In genomic region chr1:34858671-34859070, GRCm38 (mm10) we compare ENCODE assay signal across 12 mouse cellular contexts. TPM values are rescaled to one million over a fixed set of nuclear protein-coding genes. Genes with fewer than 3 reads are reported as not detected.
DNase-seq lines count a peak whose midpoint lies in the region; ATAC-seq and TF ChIP-seq lines count a peak whose summit lies in the region.
"Had no signal": no experiment of that assay in that cellular context is flagged by ENCODE, and none has a peak within 500 bp of the region (broad histone marks: within the 10 kb centered on the region; RNA-seq: fewer than 3 reads in every experiment).

No protein-coding gene starts in this region.

- no peak overlapping the region for H3K27ac ChIP-seq in CH12.LX (ENCODE audit: insufficient read depth, low read depth)
- H3K27ac ChIP-seq: heart, adult 2 months; liver, embryonic 14.5 days had no signal

- no peak for TF ChIP-seq CTCF in CH12.LX (conservative IDR thresholded peaks at IDR 0.05 in 1 of 2, IDR thresholded peaks at IDR 0.05 in 1 of 2; ENCODE audit: low read depth in 2 of 2, low read length in 2 of 2)

- no peak overlapping the region for H3K4me3 ChIP-seq in CH12.LX (replicated peaks in 1 of 3; ENCODE audit: low read depth in 2 of 3, low read length in 2 of 3, poor library complexity in 1 of 3)
- H3K4me3 ChIP-seq: heart, adult 2 months had no signal

- no peak for TF ChIP-seq POLR2A in CH12.LX (IDR thresholded peaks at IDR 0.05; ENCODE audit: low read depth, low read length)

- H3K79me2 ChIP-seq in CH12.LX (replicated peaks; ENCODE audit: control insufficient read depth, extremely low read depth, insufficient read depth, poor library complexity, severe bottlenecking): peaks cover 3% of the 10 kb centered on the region; the same call in 1 of the 2 replicates

- no peak overlapping the region for H3K4me2 ChIP-seq in CH12.LX (ENCODE audit: insufficient read depth, low read depth, poor library complexity, severe bottlenecking)

- DNase-seq in heart, adult 11 months: peak; percentile 97
- DNase-seq in heart, postnatal 14 days: no peak
- DNase-seq in CH12.LX (ENCODE audit: extremely low read depth): no peak
- DNase-seq in kidney, adult 9 months: peak; percentile 88
- DNase-seq in layer of hippocampus, adult 9-10 months (ENCODE audit: low spot score): no peak
- DNase-seq in embryo, embryonic 11 days: no peak
- no peak for DNase-seq in layer of hippocampus, adult 18-20 months (ENCODE audit: low spot score in 2 of 2)
- DNase-seq: thymus, postnatal 4 days had no signal

- TF ChIP-seq RAD21 in CH12.LX (IDR thresholded peaks at IDR 0.05; ENCODE audit: low read depth, low read length): no peak

- H3K9ac ChIP-seq in CH12.LX (ENCODE audit: insufficient read depth, low read depth): no peak overlapping the region
- H3K9ac ChIP-seq: liver, embryonic 14.5 days had no signal

- intact Hi-C loops in heart, postnatal 14 days (cut with DNase I): no loop called here

- in situ Hi-C loops in CH12.LX (cut with MboI; ENCODE audit: low pct_ligation_motif_present, low pct_unique_long_range_greater_than_20kb, low sequenced_read_pairs): no loop called here

- peak; percentile 76 for ATAC-seq in megakaryocyte-erythroid progenitor cell, adult 5-6 weeks (replicated peaks; ENCODE audit: low FRiP score, low TSS enrichment, poor library complexity, severe bottlenecking)
- ATAC-seq: inflammation-experienced regulatory T-cells, adult 6 months had no signal

- no peaks in the 10 kb centered on the region for H3K27me3 ChIP-seq in CH12.LX (replicated peaks)

- TF ChIP-seq EP300 in CH12.LX (IDR thresholded peaks at IDR 0.05; ENCODE audit: low read length): no peak

- H3K9me3 ChIP-seq in CH12.LX (replicated peaks; ENCODE audit: low read length): no peaks in the 10 kb centered on the region

- H3K36me3 ChIP-seq in CH12.LX (replicated peaks in 1 of 2; ENCODE audit: control insufficient read depth in 1 of 2, insufficient read depth in 1 of 2, low read length in 1 of 2): peaks cover 17 to 72% of the 10 kb centered on the region in 2 experiments

- peaks cover 0 to 29% of the 10 kb centered on the region in 2 experiments; a peak in 2 of 4 replicates for H3K4me1 ChIP-seq in CH12.LX (ENCODE audit: control insufficient read depth in 1 of 2, insufficient read depth in 2 of 2)

- dilution Hi-C loops in CH12.LX (cut with MboI; ENCODE audit: extremely low pct_ligation_motif_present, extremely low pct_unique_long_range_greater_than_20kb, low sequenced_read_pairs): no loop called here

TF ChIP-seq in CH12.LX, 34 proteins besides CTCF, POLR2A, EP300 and RAD21:
- TF ChIP-seq SIN3A (IDR thresholded peaks at IDR 0.05; ENCODE audit: low read length) (no peak), USF1 (IDR thresholded peaks at IDR 0.05; ENCODE audit: low read depth, low read length) (peak; percentile 32; the same call in 1 of the 2 replicates), BHLHE40 (IDR thresholded peaks at IDR 0.05; ENCODE audit: low read depth, low read length) (no peak)

RNA-seq across cellular contexts. Expression of gene Plekhb2, which starts 8.9 kb away (rescaled TPM):
- total RNA-seq in heart, postnatal 14 days (2021): 10 to 100 TPM; 69.3 to 86.7 TPM
- total RNA-seq in CH12.LX (2012; rRNA removed) (15.4 and 21.0 TPM in 2 replicates), CH12.LX (2014; rRNA removed) (23.8 and 24.6 TPM in 2 replicates)
- 30.2 and 44.8 TPM in 2 replicates for polyA plus RNA-seq in CH12.LX (2012; ENCODE audit: insufficient read length, low read depth)
- total RNA-seq in megakaryocyte-erythroid progenitor cell, adult 5-6 weeks (2014; fragmentation: Nextera tagmentation): 20.7 and 25.3 TPM in 2 replicates
- 8.9 and 13.9 TPM in 2 replicates for total RNA-seq in megakaryocyte-erythroid progenitor cell, adult 5-6 weeks (2017)
- 100 to 1,000 TPM; 214 to 227 TPM for total RNA-seq in layer of hippocampus, adult 18-20 months (2021)

RNA-seq across cellular contexts. Expression of gene Fam168b, which starts 15.8 kb away (rescaled TPM):
- total RNA-seq in heart, postnatal 14 days (2021): 10 to 100 TPM; 53.8 to 58.1 TPM
- total RNA-seq in CH12.LX (2012; rRNA removed) (50.5 and 51.3 TPM in 2 replicates), CH12.LX (2014; rRNA removed) (64.4 and 67.5 TPM in 2 replicates)
- 57.3 and 60.9 TPM in 2 replicates for polyA plus RNA-seq in CH12.LX (2012; ENCODE audit: insufficient read length, low read depth)
- total RNA-seq in megakaryocyte-erythroid progenitor cell, adult 5-6 weeks (2014; fragmentation: Nextera tagmentation): 49.0 and 63.7 TPM in 2 replicates
- total RNA-seq in megakaryocyte-erythroid progenitor cell, adult 5-6 weeks (2017): 48.1 and 62.1 TPM in 2 replicates
- total RNA-seq in layer of hippocampus, adult 18-20 months (2021): 100 to 1,000 TPM; 227 to 236 TPM

Comparison
In these comparisons a context has a peak if more than half of its experiments do, and no peak if none do; other contexts are left out.
1. DNase-seq: peak in heart, adult 11 months (single experiment) and kidney, adult 9 months (single experiment); none in heart, postnatal 14 days (0 of 2), CH12.LX (single experiment), layer of hippocampus, adult 9-10 months (single experiment), embryo, embryonic 11 days (single experiment) and layer of hippocampus, adult 18-20 months (0 of 2).